Mouse (Mus musculus): ENCODE measurements around the gene Nif3l1. TPM values are rescaled to one million over a fixed set of nuclear protein-coding genes. Genes with fewer than 3 reads are reported as not detected.

Nif3l1 gene
- 1 to 10 TPM; 8.3 to 9.4 TPM for total RNA-seq (2021)
- long read RNA-seq, experiment 1, transcript Nif3l1-201 (7 exons, 3,769 nt), result major isoform, 7 of 9 reads
- long read RNA-seq, experiment 1, partial matches to known transcripts, result 0 of 9 reads
- long read RNA-seq, experiment 1, other reads (novel, unspliced or antisense), result 0 of 9 reads
- long read RNA-seq, experiment 2, transcript Nif3l1-201 (7 exons, 3,769 nt), result major isoform, 11 of 11 reads
- long read RNA-seq, experiment 2, partial matches to known transcripts, result 0 of 11 reads
- long read RNA-seq, experiment 2, other reads (novel, unspliced or antisense), result 0 of 11 reads

DNA sequence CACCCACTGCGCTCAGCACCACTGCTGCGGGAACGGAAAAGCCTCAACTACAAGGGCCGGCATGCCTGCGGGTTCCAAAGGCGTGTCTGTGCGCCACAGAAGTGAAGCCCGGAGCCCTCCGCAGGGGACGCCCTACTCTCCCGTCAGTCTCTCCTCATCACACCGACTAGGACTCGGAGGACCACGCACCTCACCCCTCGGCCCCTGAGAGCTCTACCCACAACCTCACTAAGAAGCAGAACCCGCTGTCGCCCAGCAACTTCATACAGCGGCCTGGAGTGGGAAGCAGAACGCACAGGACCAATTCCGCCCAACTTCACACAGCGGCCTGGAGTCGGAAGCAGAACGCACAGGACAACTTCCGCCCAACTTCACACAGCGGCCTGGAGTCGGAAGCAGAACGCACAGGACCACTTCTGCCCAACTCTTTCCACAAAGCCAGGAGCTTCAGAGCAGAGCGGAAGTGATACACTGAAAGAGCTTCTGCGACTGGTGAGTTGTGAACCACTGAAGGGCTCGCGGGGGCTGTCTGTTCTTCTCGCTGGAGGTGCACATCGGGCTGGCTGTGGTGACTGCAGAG lies at the start of gene Nif3l1, which contains the start of gene Ppil3:
Gene Nif3l1, plus strand, starts transcription at position 9 of the 580 bp plus-strand sequence.
Gene Ppil3, minus strand, starts transcription at position 344 of the 580 bp plus-strand sequence.
- peak; percentile 83 for DNase-seq (ENCODE audit: low spot score)

DNA sequence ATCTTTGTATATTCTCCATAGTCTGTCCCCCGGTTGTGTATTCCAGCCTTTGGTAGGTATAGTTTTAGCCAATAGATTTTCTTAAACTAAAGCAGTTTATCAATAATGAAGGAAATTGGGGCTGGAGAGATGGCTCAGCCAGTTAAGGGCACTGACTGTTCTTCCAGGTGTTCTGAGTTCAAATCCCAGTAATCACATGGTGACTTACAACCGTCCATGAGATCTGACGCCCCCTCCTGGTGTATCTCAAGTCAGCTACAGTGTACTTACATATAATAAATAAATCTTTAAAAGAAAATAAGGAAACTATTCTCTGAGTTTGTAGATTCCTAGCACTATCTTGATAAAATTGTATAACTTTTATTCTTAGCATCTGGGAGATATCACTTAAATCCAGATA lies 49.6 kb upstream of the Nif3l1 start:
- DNase-seq (ENCODE audit: low spot score), result no peak

DNA sequence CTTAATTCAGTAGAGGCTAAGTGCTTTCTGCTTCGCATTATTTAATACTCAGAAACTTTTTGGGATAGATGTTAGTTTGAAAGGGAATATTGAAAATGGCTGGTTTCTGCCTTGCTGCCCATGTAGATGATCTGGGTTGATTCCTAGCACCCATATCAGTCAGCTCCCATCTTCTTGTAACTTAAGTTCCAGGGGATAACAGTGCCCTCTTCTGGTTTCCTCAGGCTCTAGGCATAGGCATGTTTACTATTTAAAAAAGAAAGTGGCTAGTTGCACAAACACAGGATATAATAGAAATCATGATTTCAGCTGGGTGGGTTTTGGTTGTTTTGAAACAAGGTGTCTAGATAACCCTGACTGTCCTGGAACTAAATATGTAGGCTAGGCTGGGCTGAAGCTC lies 48.8 kb upstream of the Nif3l1 start:
- no peak for DNase-seq (ENCODE audit: low spot score)

DNA sequence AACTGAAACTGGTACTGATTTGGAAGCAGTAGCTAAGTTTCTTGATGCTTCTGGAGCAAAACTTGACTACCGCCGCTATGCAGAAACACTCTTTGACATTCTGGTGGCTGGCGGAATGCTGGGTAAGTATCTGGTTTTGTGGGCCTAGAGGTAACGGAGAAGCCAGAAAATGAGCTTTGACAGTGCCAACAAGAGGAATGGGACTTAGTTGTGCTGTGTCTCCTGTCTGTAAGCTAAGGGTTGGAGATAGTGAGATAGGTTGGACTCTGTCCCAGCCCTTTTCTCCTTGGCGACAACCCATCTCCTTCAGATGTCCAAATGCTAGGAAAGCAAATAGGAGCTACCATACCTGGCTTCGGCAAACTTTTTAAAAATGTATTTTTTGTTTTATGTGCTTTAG lies 47.2 kb upstream of the Nif3l1 start:
- no peak for DNase-seq (ENCODE audit: low spot score)

DNA sequence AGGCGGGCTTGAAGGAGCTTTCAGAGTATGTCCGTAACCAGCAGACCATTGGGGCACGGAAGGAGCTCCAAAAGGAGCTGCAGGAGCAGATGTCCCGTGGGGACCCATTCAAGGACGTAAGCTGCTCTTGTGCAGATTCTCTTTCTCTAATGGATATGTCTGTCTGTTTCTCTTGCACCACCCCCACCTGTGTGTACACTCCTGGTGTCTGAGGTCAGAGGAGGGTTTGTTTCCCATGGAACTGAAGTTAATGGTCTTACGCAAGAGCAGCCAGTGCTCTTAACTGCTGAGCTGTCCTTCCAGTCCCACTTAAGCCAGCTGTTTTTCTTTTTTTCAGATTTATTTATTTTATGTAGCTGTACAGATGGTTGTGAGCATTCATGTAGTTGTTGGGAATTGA lies 43.6 kb upstream of the Nif3l1 start:
- no peak for DNase-seq (ENCODE audit: low spot score)

DNA sequence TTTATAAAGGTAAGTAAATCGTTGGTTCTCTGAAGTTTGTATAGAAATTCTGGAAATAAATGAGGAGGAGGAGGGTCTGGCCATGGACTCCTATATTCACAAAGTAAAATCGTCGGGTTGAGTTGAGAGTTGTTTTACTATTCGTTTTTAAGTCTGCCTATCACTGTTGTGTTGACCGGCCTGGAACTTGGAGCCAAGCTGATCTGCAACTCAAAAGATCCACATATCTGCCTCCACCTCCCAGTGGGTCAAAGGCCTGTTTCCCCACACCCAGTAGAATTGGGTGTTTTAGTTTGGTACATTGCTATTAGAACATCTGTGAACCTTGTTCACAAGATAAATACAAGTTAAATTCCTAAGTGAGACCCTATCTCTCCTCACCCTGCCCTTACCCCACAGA lies 41.2 kb upstream of the Nif3l1 start:
- DNase-seq (ENCODE audit: low spot score), result no peak

DNA sequence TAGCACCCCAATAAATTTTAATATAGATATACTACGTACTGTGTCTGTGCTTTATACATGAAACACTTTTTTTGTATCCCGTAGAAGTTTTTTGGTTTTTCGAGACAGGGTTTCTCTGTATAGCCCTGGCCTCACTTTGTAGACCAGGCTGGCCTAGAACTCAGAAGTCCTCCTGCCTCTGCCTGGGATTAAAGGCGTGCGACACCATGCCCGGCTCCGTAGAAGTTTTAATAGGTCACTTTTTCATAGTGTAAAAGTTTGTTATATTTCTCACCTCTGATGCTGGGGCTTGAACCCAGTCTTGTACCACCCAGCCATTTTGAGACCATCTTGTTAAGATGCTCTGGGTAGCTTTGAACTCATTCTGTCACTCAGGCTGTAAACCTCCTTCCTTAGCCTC lies 37.6 kb upstream of the Nif3l1 start:
- DNase-seq (ENCODE audit: low spot score), result no peak

DNA sequence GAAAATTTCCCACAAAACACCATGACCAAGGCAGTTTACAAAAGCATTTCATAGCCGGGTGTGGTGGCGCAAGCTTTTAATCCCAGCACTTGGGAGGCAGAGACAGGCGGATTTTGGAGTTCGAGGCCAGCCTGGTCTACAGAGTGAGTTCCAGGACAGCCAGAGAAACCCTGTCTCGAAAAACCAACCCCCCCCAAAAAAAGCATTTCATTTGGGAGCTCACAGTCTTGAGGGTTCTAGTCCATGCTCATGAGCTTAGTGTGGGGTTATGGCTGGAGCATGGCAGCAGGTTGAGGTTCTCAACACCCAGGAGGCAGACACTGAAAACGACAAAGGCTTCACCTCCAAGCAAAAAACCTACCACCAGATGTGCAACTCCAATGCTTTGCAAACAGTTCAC lies 36.8 kb upstream of the Nif3l1 start:
- no peak for DNase-seq (ENCODE audit: low spot score)

DNA sequence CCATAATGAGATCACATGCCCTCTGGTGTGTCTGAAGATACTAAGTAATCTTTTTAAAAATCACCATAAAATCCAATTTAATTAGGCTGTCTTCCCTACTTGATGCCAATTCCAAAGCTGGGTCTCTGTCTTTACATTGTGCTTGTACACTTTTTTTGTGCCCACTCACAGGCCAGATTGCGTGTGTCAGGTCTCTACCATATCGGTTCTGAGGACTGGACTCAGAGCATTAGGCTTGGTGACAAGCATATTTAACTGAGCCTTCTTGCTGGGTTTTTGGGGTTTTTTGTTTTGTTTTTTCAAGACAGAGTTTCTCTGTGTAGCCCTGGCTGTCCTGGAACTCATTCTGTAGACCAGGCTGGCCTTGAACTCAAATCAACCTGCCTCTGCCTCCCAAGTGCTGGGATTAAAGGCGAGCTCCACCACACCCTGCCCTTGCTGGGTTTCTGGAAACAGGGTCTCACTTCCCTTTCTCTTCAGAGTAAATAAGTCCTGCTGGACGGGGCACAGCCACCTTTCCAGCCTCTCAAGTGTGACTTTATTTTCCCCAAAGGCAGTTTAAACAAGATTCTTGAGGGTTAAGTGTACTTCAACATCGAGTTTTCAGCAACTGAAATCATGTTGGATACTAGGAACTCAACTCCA lies 35.3 kb upstream of the Nif3l1 start:
- no peak for DNase-seq (ENCODE audit: low spot score)

DNA sequence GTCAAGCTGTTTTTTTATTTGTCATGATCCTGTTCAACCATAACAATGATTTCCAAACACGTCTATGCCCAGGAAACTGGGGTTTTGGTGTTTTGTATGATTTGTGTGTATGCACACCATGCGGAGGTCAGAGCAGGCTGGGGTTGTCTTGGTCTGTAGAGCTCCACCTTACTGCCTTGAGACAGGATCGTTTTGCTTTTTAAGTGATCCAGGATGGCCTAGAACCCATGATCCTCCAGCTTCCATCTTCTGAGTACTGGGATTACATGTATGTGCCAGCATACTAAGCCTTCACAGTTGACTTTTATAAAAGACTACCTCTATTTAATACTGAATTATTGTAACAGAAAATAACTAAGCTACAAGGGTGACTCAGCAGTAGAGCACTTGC lies 34.8 kb upstream of the Nif3l1 start:
- no peak for DNase-seq (ENCODE audit: low spot score)

DNA sequence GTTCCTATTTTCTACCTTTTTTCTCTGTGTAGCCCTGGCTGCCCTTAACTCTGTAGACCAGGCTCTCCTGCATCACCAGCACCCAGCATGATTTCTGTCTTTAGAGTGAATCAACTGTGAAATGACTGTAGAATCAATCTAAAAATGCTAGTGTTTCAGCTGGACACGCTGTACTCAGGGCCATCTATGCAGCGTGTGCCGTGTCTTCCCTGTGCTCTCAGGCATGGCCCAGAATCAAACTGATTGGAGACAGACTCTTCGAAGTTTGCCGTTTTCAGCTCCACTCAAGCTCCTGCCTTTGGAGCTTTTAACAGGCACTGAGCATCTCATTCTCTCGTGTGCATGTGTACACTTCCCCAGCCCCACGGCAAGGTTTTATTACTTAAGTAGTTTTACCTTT lies 34.2 kb upstream of the Nif3l1 start:
- DNase-seq (ENCODE audit: low spot score), result no peak

DNA sequence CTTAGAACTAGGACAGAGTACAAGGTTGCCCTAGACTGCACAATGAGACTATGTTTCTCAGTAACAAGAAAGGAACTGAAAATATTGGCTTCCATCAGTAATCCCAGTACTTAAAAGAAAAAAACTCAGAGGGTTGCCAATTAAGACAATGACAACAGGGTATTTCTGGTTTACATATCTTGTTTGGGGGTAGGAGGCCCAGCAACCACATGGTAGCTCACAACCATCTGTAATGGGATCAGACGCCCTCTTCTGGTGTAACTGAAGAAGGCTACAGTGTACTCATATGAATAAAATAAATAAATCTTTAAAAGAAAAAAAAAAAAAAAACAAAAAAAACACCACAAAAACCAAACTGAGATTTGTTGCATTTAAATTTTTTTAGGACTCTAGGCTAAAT lies 29.5 kb upstream of the Nif3l1 start:
- DNase-seq (ENCODE audit: low spot score), result no peak

DNA sequence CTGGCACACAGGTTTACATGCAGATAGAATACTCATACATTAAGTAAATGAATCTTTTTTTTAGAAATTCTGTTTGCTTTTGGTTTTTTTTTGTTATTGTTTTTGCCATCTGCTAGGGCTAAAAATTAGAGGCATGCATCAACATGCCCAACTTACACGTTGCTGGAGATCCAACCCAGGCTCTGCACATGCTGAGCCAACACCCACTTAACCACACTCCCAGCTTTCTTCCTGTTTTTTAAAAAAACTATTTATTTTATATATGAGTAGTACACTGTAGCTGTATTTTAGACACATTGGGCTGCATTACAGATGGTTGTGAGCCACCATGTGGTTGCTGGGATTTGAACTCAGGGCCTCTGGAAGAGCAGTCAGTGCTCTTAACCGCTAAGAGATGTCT lies 28.9 kb upstream of the Nif3l1 start:
- DNase-seq (ENCODE audit: low spot score), result no peak

DNA sequence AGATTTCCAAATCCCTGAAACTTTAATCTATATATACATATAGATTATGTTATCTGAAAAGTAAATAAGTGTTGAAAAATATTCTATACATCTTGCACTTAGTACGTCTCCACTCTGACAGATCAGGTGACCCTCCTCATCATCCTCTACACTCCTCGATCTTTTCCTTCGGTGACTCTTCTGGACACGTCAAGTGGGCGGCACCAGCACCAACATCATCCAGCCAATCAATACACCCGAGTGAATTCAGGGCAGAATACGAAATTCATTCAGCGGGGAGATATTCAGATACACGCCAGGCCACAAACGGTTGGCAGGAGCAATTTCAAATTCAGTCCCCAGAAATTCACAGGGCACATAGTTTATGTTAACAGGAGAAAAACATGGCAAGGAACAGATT lies 24.9 kb upstream of the Nif3l1 start:
- DNase-seq (ENCODE audit: low spot score), result no peak

DNA sequence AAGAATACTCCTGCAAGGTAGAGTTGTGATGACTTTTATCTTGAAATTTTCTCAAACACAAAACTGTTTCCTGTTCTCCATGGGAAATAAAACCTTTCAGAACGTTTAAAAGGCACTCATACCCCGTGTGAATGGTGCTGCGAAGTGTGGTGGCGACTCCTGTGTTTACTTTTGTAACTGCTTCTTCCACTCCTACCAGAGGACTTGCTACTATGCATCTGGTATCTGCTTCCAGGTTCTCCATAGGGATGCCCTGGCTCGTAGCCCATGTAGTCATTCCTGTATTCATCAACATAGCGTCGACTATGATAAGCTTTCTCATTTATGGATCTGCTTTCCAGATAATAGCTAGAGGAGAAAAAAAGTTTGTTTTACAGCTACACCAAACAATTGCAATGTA lies 24.0 kb upstream of the Nif3l1 start:
- no peak for DNase-seq (ENCODE audit: low spot score)

DNA sequence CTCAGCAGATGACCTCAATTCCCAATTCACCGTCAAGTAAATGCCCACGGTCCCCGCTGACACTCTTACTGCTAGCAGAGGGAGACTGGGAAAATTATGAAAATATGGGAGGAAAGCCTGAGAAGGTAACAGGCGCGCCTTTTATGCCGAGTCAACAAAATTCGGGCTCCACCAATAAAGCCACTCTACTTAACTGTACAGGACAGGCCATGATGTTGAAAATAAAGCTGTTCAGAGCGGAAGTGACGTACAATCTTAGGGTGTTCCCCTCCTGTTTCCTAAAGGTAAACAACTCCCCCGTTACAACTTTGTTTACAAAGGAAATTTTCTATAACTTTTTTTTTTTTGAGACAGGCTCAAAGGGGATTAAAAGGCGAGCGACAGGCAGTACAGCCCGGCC lies 22.1 kb upstream of the Nif3l1 start:
- DNase-seq (ENCODE audit: low spot score), result peak; percentile 42

DNA sequence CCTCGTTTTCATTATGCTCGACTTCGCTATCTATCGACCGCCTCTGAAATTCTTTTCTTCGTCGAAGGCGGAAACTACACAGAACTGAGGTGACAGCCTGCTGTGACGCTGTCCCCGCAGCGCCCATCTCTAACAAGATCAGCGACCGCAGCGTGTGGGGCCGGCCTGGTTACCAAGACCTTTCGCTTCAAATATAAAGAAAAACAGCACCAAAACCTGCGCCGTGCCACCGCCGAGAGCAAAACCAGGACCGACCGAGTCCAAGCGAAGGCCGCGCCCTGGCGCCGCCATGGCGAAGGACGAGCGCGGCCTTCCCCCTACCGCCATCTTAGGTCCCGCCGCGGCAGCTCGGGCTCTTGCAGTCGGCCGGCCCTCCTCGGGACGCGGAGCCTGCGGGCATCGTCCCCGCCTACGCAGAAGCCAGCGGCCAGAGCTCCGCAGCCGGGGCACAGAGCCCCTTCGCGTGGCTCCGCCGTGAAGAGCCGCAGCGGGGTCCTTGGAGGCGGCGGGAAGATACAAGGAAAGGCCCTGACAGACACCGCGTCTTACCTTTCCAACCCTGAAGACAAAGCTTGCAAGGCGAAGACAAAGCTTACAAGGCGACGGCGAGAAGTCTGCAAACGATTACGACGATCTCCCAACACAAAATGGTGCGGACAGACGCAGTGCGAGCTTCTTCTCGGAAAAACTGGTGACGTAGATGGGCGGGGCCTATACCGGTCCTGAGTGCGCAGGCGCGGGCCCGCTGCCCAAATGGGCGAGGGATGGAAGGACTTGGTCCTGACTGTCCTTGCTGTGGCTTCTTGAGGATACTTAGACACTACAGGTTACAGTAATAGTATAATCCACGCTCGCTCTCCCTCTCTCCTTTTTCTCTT lies 21.3 kb upstream of the Nif3l1 start, which contains the start of gene Clk1:
Gene Clk1, minus strand, starts transcription at position 696 of the 878 bp plus-strand sequence.
- DNase-seq (ENCODE audit: low spot score), result peak; percentile 99

DNA sequence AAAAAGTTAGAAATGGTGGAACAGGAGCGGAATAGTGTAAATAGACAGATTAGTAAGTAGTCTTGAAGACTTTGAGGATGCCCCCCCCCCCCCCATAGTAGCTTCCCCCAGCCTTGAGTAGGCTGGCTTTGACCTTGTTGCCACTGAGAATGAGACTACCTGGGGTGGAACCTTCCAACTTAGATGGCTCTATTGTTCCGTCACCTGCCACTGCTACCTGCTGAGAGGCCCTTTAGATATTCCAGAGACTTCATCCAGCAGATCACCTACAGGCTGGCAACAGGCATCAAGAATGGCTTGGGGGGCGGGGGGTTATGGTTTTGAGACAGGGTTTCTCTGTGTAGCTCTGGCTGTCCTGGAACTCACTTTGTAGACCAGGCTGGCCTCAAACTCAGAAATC lies 20.4 kb upstream of the Nif3l1 start:
- no peak for DNase-seq (ENCODE audit: low spot score)

DNA sequence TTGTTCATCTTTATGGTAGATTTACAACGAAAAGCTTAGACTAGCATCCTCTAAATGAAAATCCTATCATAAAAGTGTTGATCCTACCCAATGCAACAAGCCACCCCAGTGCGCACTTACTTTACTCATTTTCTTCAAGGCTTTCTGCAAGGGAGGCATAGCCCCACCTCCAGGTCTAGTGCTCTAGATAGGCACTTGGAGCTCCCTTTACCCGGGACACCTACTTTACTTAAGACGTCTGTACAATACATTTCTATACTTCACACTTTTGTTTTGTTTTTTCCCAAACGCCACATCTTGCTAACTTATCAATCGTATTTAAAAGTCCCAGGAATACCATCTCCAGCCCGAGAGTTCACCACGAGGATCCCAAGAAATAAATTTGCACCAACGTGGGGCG lies 260 bp upstream of the Nif3l1 start:
- no peak for DNase-seq (ENCODE audit: low spot score)

DNA sequence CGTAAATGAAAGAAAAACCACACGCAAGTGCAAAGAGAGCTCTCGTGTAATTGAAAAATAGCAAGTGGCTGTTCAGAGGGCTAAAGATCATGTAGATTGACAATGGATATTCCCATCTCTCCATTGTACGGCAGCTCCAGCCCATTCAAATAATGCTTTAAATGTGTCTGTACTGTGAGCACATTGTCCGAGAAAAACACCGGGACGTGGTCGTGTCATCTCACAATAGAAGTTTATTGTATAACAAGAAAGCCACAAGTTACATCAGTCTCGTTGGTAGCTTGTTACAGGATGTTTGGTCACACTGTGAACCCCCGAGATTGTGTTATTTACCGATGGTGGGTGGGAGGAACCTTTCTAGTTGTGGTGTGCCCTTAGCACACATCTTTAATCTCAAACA lies 910 bp downstream of the Nif3l1 start:
- no peak for DNase-seq (ENCODE audit: low spot score)

DNA sequence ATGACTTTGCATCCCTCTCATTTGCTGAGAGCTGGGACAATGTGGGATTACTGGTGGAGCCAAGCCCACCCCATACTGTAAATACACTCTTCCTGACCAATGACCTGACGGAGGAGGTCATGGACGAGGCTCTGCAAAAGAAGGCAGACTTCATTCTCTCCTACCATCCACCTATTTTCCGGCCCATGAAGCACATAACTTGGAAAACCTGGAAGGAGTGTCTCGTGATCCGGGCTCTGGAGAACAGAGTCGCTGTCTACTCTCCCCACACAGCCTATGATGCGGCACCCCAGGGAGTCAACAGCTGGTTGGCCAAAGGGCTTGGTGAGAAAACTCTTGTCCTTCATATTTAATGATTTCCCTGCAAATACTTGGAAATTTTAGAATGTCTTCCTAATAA lies 2.8 kb downstream of the Nif3l1 start:
- no peak for DNase-seq (ENCODE audit: low spot score)

DNA sequence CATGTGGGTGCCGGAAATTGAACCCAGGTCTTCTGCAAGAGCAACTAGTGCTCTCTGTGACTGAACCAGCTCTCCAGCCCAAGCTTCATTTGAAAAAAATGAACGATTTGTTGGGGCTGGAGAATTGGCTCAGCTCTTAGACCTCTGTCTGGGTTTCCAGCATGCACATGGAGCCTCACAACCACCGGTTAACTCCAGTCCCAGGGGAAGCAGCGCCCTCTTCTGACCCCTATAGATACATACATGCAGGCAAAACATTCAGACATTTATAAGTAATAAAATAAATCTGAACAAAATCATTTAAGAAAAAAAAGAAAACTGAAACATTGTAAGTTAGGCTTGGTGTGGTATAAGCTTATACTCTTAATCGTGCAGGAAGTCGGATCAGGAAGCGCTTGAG lies 3.4 kb downstream of the Nif3l1 start:
- DNase-seq (ENCODE audit: low spot score), result no peak
